Mouse (Mus musculus) cerebellum, postnatal 14 days (tissue): ENCODE data around the gene Tenm3.

Experiments used
- DNase-seq, 2 experiments: peaks; one replicate each; pipeline ENCODE4 v3.0.0; 2021; ENCODE audit warnings: mixed read lengths in 2 of 2

The Tenm3 gene

GRCm38 (mm10) chr8:48649845-48650244 lies 193.9 kb downstream of the Tenm3 start:
- no peak for DNase-seq

DNA sequence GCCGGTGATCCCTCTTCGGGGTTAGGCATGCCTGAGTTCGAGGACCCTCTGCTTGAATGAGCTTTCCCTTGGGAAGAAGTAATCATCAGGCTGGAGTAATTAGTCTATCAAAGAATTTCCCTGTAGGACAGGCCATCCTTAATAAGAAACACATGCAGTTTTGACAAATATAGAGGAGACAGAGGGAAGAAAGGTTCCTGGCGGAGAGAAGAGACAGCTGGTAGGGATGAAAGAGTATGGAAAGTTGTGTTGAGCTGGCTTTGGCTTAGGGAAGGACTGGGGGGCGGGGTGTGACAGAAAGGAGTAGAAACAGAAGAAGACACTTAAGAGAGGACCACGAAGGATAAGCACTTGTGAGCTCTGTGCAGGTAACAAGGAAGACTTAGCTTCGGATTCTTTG lies 194.3 kb downstream of the Tenm3 start:
- DNase-seq: no peak

- no peak for DNase-seq
Measured at GRCm38 (mm10) chr8:48646110-48646509, 197.6 kb downstream of the Tenm3 start.

GRCm38 (mm10) chr8:48638129-48638528 lies 205.6 kb downstream of the Tenm3 start:
- no peak for DNase-seq

DNA sequence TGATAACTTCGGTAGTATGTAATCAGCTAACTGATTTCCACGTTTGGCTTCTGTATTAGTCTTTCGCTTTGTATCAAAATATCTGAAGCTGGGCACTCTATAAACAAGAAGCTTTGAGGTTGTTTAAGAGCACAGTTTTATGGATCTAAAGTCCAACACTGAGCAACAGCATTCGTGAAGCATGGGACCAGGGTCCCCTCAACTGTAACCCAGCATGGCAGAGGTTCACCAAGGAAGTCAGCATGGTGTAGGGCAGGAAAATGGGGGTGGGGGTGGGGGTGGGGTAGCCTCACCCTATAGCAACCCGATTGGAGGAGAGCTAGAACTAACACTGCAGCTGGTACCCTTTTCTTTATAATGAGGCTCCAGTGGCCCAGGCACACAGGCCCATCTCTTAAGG lies 206.8 kb downstream of the Tenm3 start:
- DNase-seq: no peak

- DNase-seq: no peak
Measured at GRCm38 (mm10) chr8:48635815-48636214, 207.9 kb downstream of the Tenm3 start.

GRCm38 (mm10) chr8:48633426-48633825 lies 210.3 kb downstream of the Tenm3 start:
- no peak for DNase-seq

- no peak for DNase-seq
Measured at GRCm38 (mm10) chr8:48622517-48623153, 221.1 kb downstream of the Tenm3 start.

DNA sequence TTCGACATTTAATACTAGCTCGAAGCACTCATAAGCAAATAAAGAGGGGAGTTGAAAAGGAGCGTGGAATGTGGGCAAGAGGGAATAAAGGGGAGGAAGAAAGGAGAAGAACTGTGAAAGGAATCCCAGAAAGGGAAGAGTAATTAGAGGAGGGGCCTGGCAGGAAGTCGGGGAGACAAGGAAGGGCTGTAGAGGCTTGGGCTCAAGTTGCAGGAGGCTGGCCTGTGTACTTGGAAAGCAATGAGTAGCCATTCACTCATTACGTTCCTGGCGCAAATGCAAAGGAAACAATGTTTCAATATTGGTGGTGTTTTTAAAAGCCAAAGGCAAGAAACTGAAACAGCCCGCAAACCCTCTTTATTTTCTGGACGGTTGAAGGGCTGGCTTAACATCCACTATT lies 228.7 kb downstream of the Tenm3 start:
- no peak for DNase-seq

DNA sequence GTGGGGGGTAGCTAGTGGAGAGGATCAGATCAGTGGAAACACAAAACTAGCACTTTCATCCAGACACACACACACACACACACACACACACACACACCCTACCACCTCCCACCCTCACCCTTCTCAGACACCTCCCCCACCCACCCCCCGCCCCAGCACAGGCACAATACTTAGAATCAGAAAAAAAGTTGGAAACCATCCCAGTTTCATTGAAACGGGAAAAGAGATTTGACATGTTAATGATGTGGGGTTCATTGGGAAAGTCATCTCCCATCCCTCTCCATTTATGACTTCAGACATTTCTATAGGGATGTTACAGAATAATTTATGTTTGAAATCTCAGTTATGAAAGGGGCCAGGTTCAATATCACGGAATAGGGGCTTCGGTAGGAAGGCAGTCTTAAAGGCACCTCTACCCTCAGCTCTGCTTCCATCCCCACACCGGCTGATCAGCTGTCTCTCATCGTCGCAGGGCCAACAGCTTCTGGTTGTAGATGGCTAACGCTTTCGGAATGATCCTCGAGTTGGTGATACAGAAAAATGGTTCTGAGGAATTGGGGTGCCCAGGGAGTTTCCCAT lies 231.7 kb downstream of the Tenm3 start:
- DNase-seq: no peak

- no peak for DNase-seq
Measured at GRCm38 (mm10) chr8:48611126-48611525, 232.6 kb downstream of the Tenm3 start.

GRCm38 (mm10) chr8:48610316-48610715 lies 233.4 kb downstream of the Tenm3 start:
- DNase-seq: no peak

DNA sequence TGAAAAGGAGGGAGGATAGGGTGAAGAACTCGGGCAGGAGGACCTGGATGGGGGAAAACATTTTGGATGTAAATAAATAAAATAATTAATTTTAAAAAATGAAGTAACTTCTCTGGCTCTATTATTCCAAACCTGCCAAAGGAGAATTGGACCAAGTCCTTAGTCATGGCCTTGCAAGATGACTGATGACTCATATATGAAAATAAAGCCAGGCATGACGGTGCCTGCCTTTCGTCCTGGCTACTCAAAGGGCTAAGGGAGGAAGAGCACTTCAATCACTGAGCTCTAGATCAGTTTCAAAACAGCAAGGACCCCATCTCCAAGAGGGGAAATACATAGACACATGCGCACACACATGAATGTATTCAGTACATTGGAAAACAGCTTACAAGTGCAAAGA lies 234.1 kb downstream of the Tenm3 start:
- DNase-seq: no peak

DNA sequence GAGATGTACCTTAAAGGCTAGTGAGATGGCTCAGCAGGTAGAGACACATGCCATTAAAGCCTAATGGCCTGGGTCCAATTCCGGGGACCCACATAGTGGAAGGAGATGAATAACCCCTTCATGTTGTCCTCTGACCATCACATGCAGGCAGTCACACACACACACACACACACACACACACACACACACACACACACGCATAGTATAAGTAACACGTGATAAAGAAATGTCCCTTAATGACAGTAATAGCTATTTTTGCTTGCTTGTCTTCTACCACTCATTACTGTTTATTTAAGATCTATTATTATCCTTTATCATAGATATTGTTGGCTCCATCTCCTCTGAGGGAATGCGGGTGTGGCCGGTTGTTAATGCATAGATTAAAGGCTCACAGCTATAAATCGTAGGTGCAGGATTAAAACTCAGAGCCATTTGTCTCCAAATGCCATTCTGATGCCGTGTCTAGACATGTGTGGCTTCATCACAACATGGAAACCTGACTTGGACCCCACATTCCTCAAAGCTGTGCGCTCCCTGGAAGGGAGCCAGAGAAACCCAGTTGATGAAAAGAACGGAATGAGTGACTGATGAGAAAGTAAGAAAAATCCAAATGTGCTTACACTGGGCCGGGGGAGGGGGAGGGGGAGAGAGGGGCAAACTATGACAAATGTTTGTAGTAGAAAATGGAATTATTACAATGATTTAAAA lies 239.4 kb downstream of the Tenm3 start:
- no peak for DNase-seq

DNA sequence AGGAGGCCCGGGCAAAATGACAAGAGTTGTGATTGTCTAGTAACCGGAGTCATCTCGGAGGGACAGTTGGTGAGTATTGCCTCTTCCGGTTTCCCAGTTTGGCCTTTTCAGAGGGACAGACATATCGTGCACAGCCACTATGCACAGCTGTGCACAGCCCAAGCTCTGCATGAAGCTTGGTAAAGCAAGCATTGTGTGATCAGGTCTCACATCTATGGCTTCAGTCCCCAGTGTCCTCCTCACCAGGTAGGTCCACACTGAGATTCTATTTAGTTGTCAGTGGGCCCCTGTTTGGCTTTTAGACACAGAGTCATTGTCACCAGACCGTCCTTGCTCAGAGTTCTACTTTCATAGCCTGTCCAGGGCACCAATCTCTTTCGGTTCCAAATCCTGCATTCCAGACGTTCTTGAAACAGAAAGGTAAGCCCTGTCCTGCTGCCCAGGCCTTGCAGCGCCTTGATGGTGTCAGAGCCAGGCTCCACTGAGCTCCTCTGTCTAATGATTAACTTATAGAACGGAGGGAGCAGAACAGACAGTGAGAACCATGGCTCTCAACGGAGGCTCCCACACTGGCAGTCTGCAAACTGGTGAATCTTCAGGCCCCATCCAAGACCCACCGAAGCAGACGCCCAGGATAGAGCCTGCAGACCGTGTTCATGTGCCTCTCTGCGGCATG lies 240.4 kb downstream of the Tenm3 start:
- DNase-seq: no peak

DNA sequence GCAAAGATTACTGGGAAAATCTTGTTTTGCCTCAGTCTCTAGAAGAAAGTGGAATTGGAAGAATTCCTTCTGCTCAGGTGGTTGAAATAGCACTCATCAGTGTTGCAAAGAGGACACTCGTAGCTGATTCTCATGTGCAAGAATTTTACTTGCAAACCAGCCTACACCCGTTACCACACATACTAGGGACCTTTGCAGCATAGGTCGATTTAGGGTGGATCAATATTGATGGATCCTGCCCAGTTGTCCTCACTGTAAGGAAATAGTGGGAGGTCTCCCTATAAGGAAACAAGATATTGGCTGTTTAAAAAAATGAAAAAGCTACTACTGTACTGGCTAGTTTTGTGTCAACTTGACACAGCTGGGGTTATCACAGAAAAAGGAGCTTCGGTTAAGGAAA lies 242.1 kb downstream of the Tenm3 start:
- DNase-seq: no peak

- no peak for DNase-seq
Measured at GRCm38 (mm10) chr8:48599028-48599427, 244.7 kb downstream of the Tenm3 start.

DNA sequence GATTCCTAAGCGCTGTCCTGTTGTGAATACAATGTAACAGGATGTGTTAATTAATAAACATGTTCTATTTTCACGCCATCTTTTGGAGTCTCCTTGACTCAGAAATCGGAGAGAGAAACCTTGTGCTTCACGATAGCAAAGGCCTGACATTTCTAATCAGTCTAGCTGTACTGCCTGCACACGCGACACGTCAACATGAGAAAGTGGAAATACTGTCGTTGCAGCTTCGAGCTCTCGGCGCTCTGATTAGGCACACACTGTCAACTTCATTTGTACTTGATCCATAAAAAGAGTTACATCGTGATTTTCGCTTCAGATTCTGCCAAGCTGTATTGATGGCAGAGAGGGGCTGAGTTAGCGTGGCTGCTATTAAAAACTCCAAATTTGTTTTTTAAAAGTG lies 247.4 kb downstream of the Tenm3 start:
- no peak for DNase-seq

- DNase-seq: no peak
Measured at GRCm38 (mm10) chr8:48591818-48592217, 251.9 kb downstream of the Tenm3 start.

DNA sequence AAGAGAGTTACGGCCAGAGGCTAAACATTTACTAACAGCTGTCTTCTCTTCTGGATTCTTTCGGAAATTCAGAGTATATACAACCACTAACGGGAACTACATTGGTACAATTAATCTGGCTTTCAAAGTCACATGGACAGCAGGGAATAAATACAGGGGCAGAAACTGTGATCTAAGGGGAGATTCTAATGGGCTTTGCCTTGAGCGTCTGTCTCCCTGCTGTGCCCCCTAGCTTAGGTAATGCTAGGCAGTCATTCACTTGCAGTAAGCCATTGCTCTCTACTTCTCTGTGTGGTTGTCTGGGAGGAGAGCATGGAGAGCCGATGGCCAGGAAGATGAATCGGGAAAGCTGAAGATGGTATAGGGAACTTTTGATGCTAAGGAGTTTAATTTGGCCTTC lies 264.0 kb downstream of the Tenm3 start:
- no peak for DNase-seq

DNA sequence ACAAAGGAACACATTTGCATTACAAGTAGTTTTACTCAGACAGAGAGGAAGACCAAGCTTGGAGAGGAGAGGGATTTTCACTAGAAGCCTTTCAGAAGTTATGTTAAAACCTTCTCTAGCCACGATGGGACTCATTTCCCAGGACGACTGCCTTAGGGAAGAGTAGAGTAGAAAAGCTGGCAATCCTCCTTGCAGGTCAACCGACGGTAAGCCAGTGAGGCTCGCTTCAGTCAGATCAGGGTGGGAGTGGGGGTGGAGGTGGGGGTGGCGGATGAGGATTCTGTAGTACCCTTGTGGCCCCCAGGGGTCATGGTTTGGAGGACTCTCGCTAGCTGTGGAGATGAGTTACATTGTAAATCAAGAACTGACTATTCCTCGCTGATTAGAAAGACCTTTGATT lies 264.6 kb downstream of the Tenm3 start:
- DNase-seq: no peak

DNA sequence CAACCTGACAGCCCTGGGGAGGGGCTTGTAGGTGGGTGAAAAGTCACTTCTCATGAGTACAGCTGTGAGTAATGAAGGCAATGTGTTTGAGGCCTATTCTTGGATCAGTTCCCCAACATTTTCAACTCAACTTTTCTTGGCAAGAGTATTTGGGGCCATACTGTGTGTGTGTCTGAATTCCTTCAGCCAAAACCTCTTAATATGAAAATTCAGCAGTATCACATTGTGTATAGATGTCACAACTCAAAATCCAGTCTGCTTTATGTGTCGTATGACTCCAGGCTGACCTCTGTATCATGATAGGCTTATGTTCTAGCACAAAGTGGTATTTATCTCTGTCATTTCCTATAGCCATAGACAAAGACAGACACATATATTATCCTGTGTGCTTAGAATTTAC lies 270.8 kb downstream of the Tenm3 start:
- no peak for DNase-seq

- DNase-seq: no peak
Measured at GRCm38 (mm10) chr8:48572345-48572744, 271.4 kb downstream of the Tenm3 start.

- DNase-seq: no peak
Measured at GRCm38 (mm10) chr8:48568608-48569007, 275.1 kb downstream of the Tenm3 start.
